Mouse (Mus musculus) kidney, adult 2 months (tissue): ENCODE measurements at regions not wholly inside any gene's neighbourhood (a gene's known extent, or its start where the extent isn't known, plus 50 kb on each side); places are given as distances from the start of the nearest gene placed in this dataset.

ENCODE experiments used
- CTCF ChIP-seq: fragments of 200-500 bp; conservative IDR thresholded peaks from 2 replicates; pipeline ENCODE4 v1.5.1; 2011; ENCODE audit warnings: low read depth, mild to moderate bottlenecking, control low read depth, low read length, moderate library complexity, mixed read lengths; ENCODE audit not compliant: insufficient read depth, insufficient read length
- POLR2A ChIP-seq: fragments of 200-500 bp; IDR thresholded peaks from one replicate; pipeline ENCODE4 v1.6.1; 2011; ENCODE audit warnings: low read depth, low read length, control low read depth

- no peak for TF ChIP-seq CTCF
- no peak for TF ChIP-seq POLR2A
Measured at GRCm38 (mm10) chr9:84193405-84193804, 268.5 kb downstream of the Bckdhb start.
